ENCODE assay signal across 11 mouse cellular contexts in genomic region chr16:10369996-10370395, GRCm38 (mm10). TPM values are rescaled to one million over a fixed set of nuclear protein-coding genes. Genes with fewer than 3 reads are reported as not detected.
DNase-seq lines count a peak whose midpoint lies in the region; ATAC-seq and TF ChIP-seq lines count a peak whose summit lies in the region.
"Had no signal": no experiment of that assay in that cellular context is flagged by ENCODE, and none has a peak within 500 bp of the region (broad histone marks: within the 10 kb centered on the region; RNA-seq: fewer than 3 reads in every experiment).

No protein-coding gene starts in this region.

- no peak for TF ChIP-seq CTCF in intestine, postnatal 0 days (IDR thresholded peaks at IDR 0.05; ENCODE audit: low read depth)

- H3K4me2 ChIP-seq in intestine, embryonic 15.5 days (replicated peaks): no peak overlapping the region
- no peak overlapping the region for H3K4me2 ChIP-seq in intestine, postnatal 0 days (replicated peaks; ENCODE audit: low read depth)
- no peak overlapping the region for H3K4me2 ChIP-seq in midbrain, embryonic 15.5 days
- no peak overlapping the region for H3K4me2 ChIP-seq in limb, embryonic 11.5 days (ENCODE audit: low read depth, severe bottlenecking)
- H3K4me2 ChIP-seq: liver, embryonic 11.5 days had no signal

- H3K36me3 ChIP-seq in intestine, embryonic 15.5 days: no peaks in the 10 kb centered on the region
- H3K36me3 ChIP-seq in intestine, postnatal 0 days (ENCODE audit: control insufficient read depth, insufficient read depth): no peaks in the 10 kb centered on the region
- H3K36me3 ChIP-seq in midbrain, embryonic 10.5 days: no peaks in the 10 kb centered on the region
- H3K36me3 ChIP-seq in midbrain, embryonic 15.5 days (replicated peaks): no peaks in the 10 kb centered on the region
- H3K36me3 ChIP-seq in limb, embryonic 11.5 days (ENCODE audit: control insufficient read depth, insufficient read depth, low read length): no peaks in the 10 kb centered on the region

- no peak for ATAC-seq in intestine, embryonic 15.5 days
- ATAC-seq in intestine, postnatal 0 days: no peak
- no peak for ATAC-seq in midbrain, embryonic 15.5 days (replicated peaks)
- no peak for ATAC-seq in limb, embryonic 11.5 days (ENCODE audit: insufficient number of reproducible peaks, low FRiP score, low TSS enrichment, low read depth)
- no peak for ATAC-seq in activated CD4-positive, CD25-positive, alpha-beta regulatory T cell, adult 4 months

- peaks cover 7% of the 10 kb centered on the region; the same call in 1 of the 2 replicates for H3K4me1 ChIP-seq in intestine, embryonic 15.5 days (replicated peaks)
- H3K4me1 ChIP-seq in intestine, postnatal 0 days (replicated peaks; ENCODE audit: control insufficient read depth, insufficient read depth, low read length): no peaks in the 10 kb centered on the region
- peaks cover 27% of the 10 kb centered on the region for H3K4me1 ChIP-seq in midbrain, embryonic 10.5 days
- peaks cover 7% of the 10 kb centered on the region for H3K4me1 ChIP-seq in midbrain, embryonic 15.5 days
- H3K4me1 ChIP-seq in limb, embryonic 11.5 days (ENCODE audit: control insufficient read depth, insufficient read depth, low read length): peaks cover 21% of the 10 kb centered on the region

- DNase-seq in midbrain, embryonic 10.5 days (ENCODE audit: low spot score): no peak
- DNase-seq in limb, embryonic 11.5 days (ENCODE audit: low spot score): no peak
- DNase-seq in urinary bladder, adult 18-20 months (ENCODE audit: low spot score in 2 of 2): no peak
- DNase-seq: kidney, postnatal 36 days; right cerebral cortex, postnatal 25 days; thymus, postnatal 36 days had no signal

- H3K27ac ChIP-seq in intestine, embryonic 15.5 days: 0 out of 2 replicates have a peak overlapping the region, but pooled peaks have one; percentile 13
- no peak overlapping the region for H3K27ac ChIP-seq in intestine, postnatal 0 days (ENCODE audit: low read depth, low read length)
- H3K27ac ChIP-seq in midbrain, embryonic 10.5 days (replicated peaks): peak overlapping the region; percentile 46
- H3K27ac ChIP-seq in midbrain, embryonic 15.5 days: no peak overlapping the region
- peak overlapping the region; percentile 56; the same call in 1 of the 2 replicates for H3K27ac ChIP-seq in limb, embryonic 11.5 days (replicated peaks; ENCODE audit: low read depth, low read length)

- no peak overlapping the region for H3K4me3 ChIP-seq in intestine, embryonic 15.5 days (replicated peaks)
- H3K4me3 ChIP-seq in intestine, postnatal 0 days (ENCODE audit: low read depth, low read length): no peak overlapping the region
- H3K4me3 ChIP-seq in midbrain, embryonic 10.5 days: no peak overlapping the region
- no peak overlapping the region for H3K4me3 ChIP-seq in midbrain, embryonic 15.5 days
- no peak overlapping the region for H3K4me3 ChIP-seq in limb, embryonic 11.5 days (ENCODE audit: low read depth, low read length)

- H3K9ac ChIP-seq in intestine, embryonic 15.5 days: no peak overlapping the region
- H3K9ac ChIP-seq in intestine, postnatal 0 days (ENCODE audit: low read depth, low read length): no peak overlapping the region
- H3K9ac ChIP-seq in midbrain, embryonic 15.5 days: no peak overlapping the region
- no peak overlapping the region for H3K9ac ChIP-seq in limb, embryonic 11.5 days (ENCODE audit: low read length)

- H3K9me3 ChIP-seq in intestine, embryonic 15.5 days: no peaks in the 10 kb centered on the region
- no peaks in the 10 kb centered on the region for H3K9me3 ChIP-seq in intestine, postnatal 0 days (ENCODE audit: control insufficient read depth)
- no peaks in the 10 kb centered on the region for H3K9me3 ChIP-seq in midbrain, embryonic 10.5 days (replicated peaks)
- no peaks in the 10 kb centered on the region for H3K9me3 ChIP-seq in midbrain, embryonic 15.5 days
- no peaks in the 10 kb centered on the region for H3K9me3 ChIP-seq in limb, embryonic 11.5 days (ENCODE audit: control insufficient read depth, low read length)

- 83% methylated on average over 1 of the region's 1 CpGs for WGBS in intestine, embryonic 15.5 days
- WGBS in intestine, postnatal 0 days: 72% methylated on average over 1 of the region's 1 CpGs
- WGBS in midbrain, embryonic 10.5 days: 90% methylated on average over 1 of the region's 1 CpGs
- WGBS in midbrain, embryonic 15.5 days: 68% methylated on average over 1 of the region's 1 CpGs
- 60% methylated on average over 1 of the region's 1 CpGs for WGBS in limb, embryonic 11.5 days

- no peaks in the 10 kb centered on the region for H3K27me3 ChIP-seq in intestine, embryonic 15.5 days (replicated peaks)
- no peaks in the 10 kb centered on the region for H3K27me3 ChIP-seq in intestine, postnatal 0 days (replicated peaks; ENCODE audit: control insufficient read depth, insufficient read depth, low read length)
- no peaks in the 10 kb centered on the region for H3K27me3 ChIP-seq in midbrain, embryonic 10.5 days (ENCODE audit: low read depth, poor library complexity, severe bottlenecking)
- no peaks in the 10 kb centered on the region for H3K27me3 ChIP-seq in midbrain, embryonic 15.5 days (replicated peaks)
- no peaks in the 10 kb centered on the region for H3K27me3 ChIP-seq in limb, embryonic 11.5 days (ENCODE audit: control insufficient read depth, insufficient read depth, low read length)

RNA-seq across cellular contexts. Expression of gene Tekt5, which starts 25.3 kb away (rescaled TPM):
- polyA plus RNA-seq in intestine, embryonic 15.5 days (2015; fragmentation: Nextera tagmentation; extraction: Ambion mirVana): 0.15 and 0.25 TPM in 2 replicates
- polyA plus RNA-seq in intestine, postnatal 0 days (2015; fragmentation: Nextera tagmentation; extraction: Ambion mirVana): 0.26 TPM in 1 of 2 replicates, not detected in the other
- not detected in 2 replicates for polyA plus RNA-seq in midbrain, embryonic 10.5 days (2016; fragmentation: Nextera tagmentation; extraction: Ambion mirVana)
- polyA plus RNA-seq in midbrain, embryonic 15.5 days (2015; fragmentation: Nextera tagmentation; extraction: Ambion mirVana): 12.1 and 13.3 TPM in 2 replicates
- 0.10 TPM in 1 of 2 replicates, not detected in the other for polyA plus RNA-seq in limb, embryonic 11.5 days (2014; fragmentation: Nextera tagmentation; extraction: Ambion mirVana)
- polyA plus RNA-seq in activated CD4-positive, CD25-positive, alpha-beta regulatory T cell, adult 4 months (2017; shearing (Covaris generic)): not detected
- polyA plus RNA-seq: liver, embryonic 11.5 days had no signal

RNA-seq across cellular contexts. Expression of gene Nubp1, which starts 41.8 kb away (rescaled TPM):
- 55.4 and 56.6 TPM in 2 replicates for polyA plus RNA-seq in intestine, embryonic 15.5 days (2015; fragmentation: Nextera tagmentation; extraction: Ambion mirVana)
- polyA plus RNA-seq in intestine, postnatal 0 days (2015; fragmentation: Nextera tagmentation; extraction: Ambion mirVana): 29.6 and 32.4 TPM in 2 replicates
- 73.7 and 80.5 TPM in 2 replicates for polyA plus RNA-seq in midbrain, embryonic 10.5 days (2016; fragmentation: Nextera tagmentation; extraction: Ambion mirVana)
- 53.0 and 54.1 TPM in 2 replicates for polyA plus RNA-seq in midbrain, embryonic 15.5 days (2015; fragmentation: Nextera tagmentation; extraction: Ambion mirVana)
- 87.6 and 89.4 TPM in 2 replicates for polyA plus RNA-seq in limb, embryonic 11.5 days (2014; fragmentation: Nextera tagmentation; extraction: Ambion mirVana)
- polyA plus RNA-seq in activated CD4-positive, CD25-positive, alpha-beta regulatory T cell, adult 4 months (2017; shearing (Covaris generic)): 10 to 100 TPM; 68.5 to 77.0 TPM

RNA-seq across cellular contexts. Expression of gene Emp2, which starts 56.2 kb away (rescaled TPM):
- polyA plus RNA-seq in intestine, embryonic 15.5 days (2015; fragmentation: Nextera tagmentation; extraction: Ambion mirVana): 20.0 and 20.3 TPM in 2 replicates
- 8.7 and 9.5 TPM in 2 replicates for polyA plus RNA-seq in intestine, postnatal 0 days (2015; fragmentation: Nextera tagmentation; extraction: Ambion mirVana)
- 3.3 and 4.8 TPM in 2 replicates for polyA plus RNA-seq in midbrain, embryonic 10.5 days (2016; fragmentation: Nextera tagmentation; extraction: Ambion mirVana)
- polyA plus RNA-seq in midbrain, embryonic 15.5 days (2015; fragmentation: Nextera tagmentation; extraction: Ambion mirVana): 10.7 and 11.0 TPM in 2 replicates
- polyA plus RNA-seq in limb, embryonic 11.5 days (2014; fragmentation: Nextera tagmentation; extraction: Ambion mirVana): 5.8 and 8.4 TPM in 2 replicates
- polyA plus RNA-seq in activated CD4-positive, CD25-positive, alpha-beta regulatory T cell, adult 4 months (2017; shearing (Covaris generic)): under 1 TPM in 1 of 2 experiments, not detected in 1; 0.08 TPM

Comparison
In these comparisons a context has a peak if more than half of its experiments do, and no peak if none do; other contexts are left out.
1. H3K27ac ChIP-seq: peak in intestine, embryonic 15.5 days (single experiment), midbrain, embryonic 10.5 days (single experiment) and limb, embryonic 11.5 days (single experiment); none in intestine, postnatal 0 days (single experiment) and midbrain, embryonic 15.5 days (single experiment).
2. RNA of gene Tekt5, which starts 25.3 kb away (polyA plus RNA-seq): 12.1 to 13.3 TPM in midbrain, embryonic 15.5 days; 0.26 TPM in intestine, postnatal 0 days, 0.15 to 0.25 TPM in intestine, embryonic 15.5 days, 0.10 TPM in limb, embryonic 11.5 days, not detected in midbrain, embryonic 10.5 days and not detected in activated CD4-positive, CD25-positive, alpha-beta regulatory T cell, adult 4 months; every median in the first group is over 10 times any median in the second.